Mouse (Mus musculus) lung, adult 2 months (tissue): Measurements from ENCODE around the gene Camkk2.

Experiments used
- CTCF ChIP-seq: fragments of 200-500 bp; IDR thresholded peaks from 2 replicates; pipeline ENCODE4 v1.5.1; 2011; ENCODE audit warnings: mild to moderate bottlenecking, low read length, control low read depth; ENCODE audit not compliant: insufficient read depth
- POLR2A ChIP-seq: fragments of 200-500 bp; IDR thresholded peaks from 2 replicates; pipeline ENCODE4 v1.6.1; 2011; ENCODE audit warnings: low read depth, mild to moderate bottlenecking, control low read depth, low read length, borderline replicate concordance; ENCODE audit errors: extremely low read depth

DNA sequence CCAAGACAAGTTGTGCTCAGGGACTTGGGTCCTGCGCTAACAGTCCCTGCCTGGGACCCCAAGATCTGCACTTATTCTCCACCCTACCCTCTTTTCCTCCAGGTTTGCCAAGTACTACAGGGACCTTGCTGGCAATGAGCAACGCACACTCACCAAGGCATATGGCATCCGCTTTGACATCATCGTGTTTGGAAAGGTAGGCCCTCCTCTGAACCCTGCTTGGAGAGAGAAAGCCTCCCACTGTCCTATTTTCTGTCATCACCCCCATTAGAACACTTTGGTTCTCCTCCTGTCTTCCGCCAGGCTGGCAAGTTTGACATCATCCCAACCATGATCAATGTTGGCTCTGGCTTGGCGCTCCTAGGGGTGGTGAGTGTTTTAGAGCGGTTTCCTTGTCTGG, 52.1 kb downstream of the Camkk2 start:
- TF ChIP-seq CTCF, result no peak
- no peak for TF ChIP-seq POLR2A
